Mouse (Mus musculus) forebrain, embryonic 13.5 days (tissue): ENCODE data around the gene Oosp3. TPM values are rescaled to one million over a fixed set of nuclear protein-coding genes. Genes with fewer than 3 reads are reported as not detected.

Source experiments
- ATAC-seq: fragments of 200-750 bp; cut with Nextera tagmentation; 2 replicates; pipeline ENCODE4 v1.8.0; 2017
- H3K27ac ChIP-seq: fragments of 300-500 bp; sonication (generic); 2 replicates; pipeline ENCODE4 v1.5.1; 2015; ENCODE audit warnings: inconsistent platforms, mild to moderate bottlenecking, moderate library complexity
- H3K27me3 ChIP-seq: fragments of 300-500 bp; sonication (generic); 2 replicates; pipeline ENCODE4 v1.6.1; 2015; ENCODE audit warnings: mild to moderate bottlenecking, inconsistent platforms
- H3K36me3 ChIP-seq: fragments of 300-500 bp; sonication (generic); 2 replicates; pipeline ENCODE4 v1.6.1; 2015; ENCODE audit warnings: mild to moderate bottlenecking, inconsistent platforms; ENCODE audit not compliant: poor library complexity, severe bottlenecking
- H3K4me1 ChIP-seq: fragments of 300-500 bp; sonication (generic); 2 replicates; pipeline ENCODE4 v1.6.1; 2015; ENCODE audit warnings: inconsistent platforms
- H3K4me2 ChIP-seq: fragments of 300-500 bp; sonication (generic); 2 replicates; pipeline ENCODE4 v1.6.1; 2015; ENCODE audit warnings: inconsistent platforms, mild to moderate bottlenecking, moderate library complexity
- H3K4me3 ChIP-seq: fragments of 300-500 bp; sonication (generic); 2 replicates; pipeline ENCODE4 v1.5.1; 2015; ENCODE audit warnings: mild to moderate bottlenecking, inconsistent platforms
- H3K9ac ChIP-seq: fragments of 300-500 bp; sonication (generic); 2 replicates; pipeline ENCODE4 v1.6.1; 2015; ENCODE audit warnings: mild to moderate bottlenecking, inconsistent platforms
- H3K9me3 ChIP-seq: fragments of 300-500 bp; sonication (generic); replicated peaks from 2 replicates; pipeline ENCODE4 v1.6.1; 2016; ENCODE audit warnings: inconsistent platforms
- WGBS: fragments of 180-500 bp; shearing (Covaris S2); methylation state at CpG from one replicate; pipeline ENCODE4 v1.1.7; 2015; 5-methylcytosine and 5-hydroxymethylcytosine counted together
- polyA plus RNA-seq: library from polyadenylated mRNA; unstranded; fragments of >200 nt; fragmentation: Nextera tagmentation; extraction: Ambion mirVana; gene quantifications from 2 replicates; pipeline ENCODE4 v1.2.1, GENCODE M21; 2015

Gene Oosp3
- polyA plus RNA-seq, 1 experiment from 2014 or later: not detected

DNA sequence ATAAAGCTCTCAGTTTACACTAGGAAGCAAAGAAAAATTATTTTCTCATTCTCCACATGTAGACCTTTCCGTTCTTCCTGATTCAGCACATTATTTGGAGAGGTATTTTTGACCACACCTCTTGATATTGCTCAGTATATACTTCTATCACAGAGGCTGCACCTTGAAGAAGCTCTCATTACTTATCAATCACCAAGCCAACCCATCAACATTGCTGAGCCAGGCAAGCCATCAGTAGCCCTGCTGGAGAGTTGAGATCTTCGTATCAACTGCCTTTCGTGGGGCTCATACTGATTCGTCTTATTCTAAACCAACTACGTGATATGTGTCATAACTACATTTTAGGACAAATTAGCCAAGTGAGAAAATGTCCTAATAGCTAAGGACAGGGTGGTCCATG lies 30.4 kb downstream of the Oosp3 start:
- no peak overlapping the region for H3K4me2 ChIP-seq
- no peaks in the 10 kb centered on the region for H3K9me3 ChIP-seq
- H3K4me1 ChIP-seq: no peaks in the 10 kb centered on the region
- H3K36me3 ChIP-seq: no peaks in the 10 kb centered on the region
- no peak overlapping the region for H3K9ac ChIP-seq
- 94% methylated on average over 5 of the region's 5 CpGs for WGBS
- no peak overlapping the region for H3K27ac ChIP-seq
- H3K27me3 ChIP-seq: no peaks in the 10 kb centered on the region
- H3K4me3 ChIP-seq: no peak overlapping the region
- ATAC-seq: no peak

DNA sequence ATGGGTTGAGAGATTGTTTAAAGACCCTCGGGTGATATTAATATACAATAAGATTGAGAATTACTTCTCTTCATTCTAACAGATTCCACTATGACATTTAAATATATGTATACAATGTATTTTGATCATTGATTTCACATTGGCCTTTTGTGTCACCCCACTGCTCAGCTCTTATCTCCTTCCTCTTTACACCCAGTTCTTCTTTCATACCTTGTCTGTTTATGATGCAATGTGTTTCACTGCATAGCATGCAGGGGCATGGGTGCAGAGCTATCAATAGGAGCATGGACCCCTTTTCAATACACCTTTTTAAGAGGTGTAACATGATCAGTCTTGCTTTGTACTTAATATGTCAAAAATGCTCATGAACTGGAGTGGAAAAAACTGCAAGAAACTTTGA lies 33.4 kb downstream of the Oosp3 start:
- no peak overlapping the region for H3K27ac ChIP-seq
- no peaks in the 10 kb centered on the region for H3K27me3 ChIP-seq
- H3K36me3 ChIP-seq: no peaks in the 10 kb centered on the region
- no peak overlapping the region for H3K4me3 ChIP-seq
- WGBS: 89% methylated on average over 1 of the region's 1 CpGs
- H3K9ac ChIP-seq: no peak overlapping the region
- no peak for ATAC-seq
- no peak overlapping the region for H3K4me2 ChIP-seq
- no peaks in the 10 kb centered on the region for H3K9me3 ChIP-seq
- no peaks in the 10 kb centered on the region for H3K4me1 ChIP-seq

DNA sequence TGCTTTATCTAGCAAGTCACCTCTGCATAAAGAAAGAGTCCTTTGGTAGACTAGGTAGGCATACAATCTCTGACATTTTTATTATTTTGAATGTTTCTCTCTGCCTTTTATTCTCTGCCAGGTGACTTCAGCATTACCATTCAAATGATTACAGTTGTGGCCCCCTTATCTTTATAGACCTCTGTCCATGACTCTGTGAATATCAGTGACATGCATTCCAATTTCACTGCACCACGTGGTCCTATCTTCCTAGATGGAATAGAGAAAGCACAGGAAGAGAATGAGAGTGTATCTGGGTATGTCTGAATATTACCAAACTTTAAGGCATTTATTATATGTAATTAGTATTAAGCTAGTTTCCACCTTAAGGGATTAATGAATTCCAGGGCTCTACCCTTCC lies 39.6 kb downstream of the Oosp3 start:
- H3K4me3 ChIP-seq: no peak overlapping the region
- H3K27me3 ChIP-seq: no peaks in the 10 kb centered on the region
- ATAC-seq: no peak
- no peak overlapping the region for H3K27ac ChIP-seq
- 51% methylated on average over 1 of the region's 1 CpGs for WGBS
- H3K4me1 ChIP-seq: no peaks in the 10 kb centered on the region
- H3K9me3 ChIP-seq: no peaks in the 10 kb centered on the region
- no peaks in the 10 kb centered on the region for H3K36me3 ChIP-seq
- H3K9ac ChIP-seq: no peak overlapping the region
- H3K4me2 ChIP-seq: no peak overlapping the region

DNA sequence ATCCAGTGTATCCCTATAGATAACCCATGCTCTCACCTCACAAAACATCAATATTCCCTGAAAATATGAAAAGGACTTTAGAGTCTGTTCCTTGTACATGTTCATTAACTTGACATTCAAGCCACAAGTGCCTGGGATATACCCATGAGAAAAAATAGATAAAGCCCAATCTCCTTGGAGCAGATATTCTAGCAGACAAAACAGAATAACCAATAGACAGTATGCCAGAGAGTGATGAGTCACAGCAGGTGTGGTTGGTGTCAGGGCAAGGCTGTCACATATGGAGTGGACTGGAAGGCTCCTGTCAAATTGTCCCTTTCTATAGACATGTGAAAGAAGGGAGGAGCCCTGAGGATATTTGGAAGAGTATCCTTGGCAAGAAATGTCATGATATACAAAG lies 48.8 kb downstream of the Oosp3 start:
- Histone ChIP-seq H3K4me1 (no peaks in the 10 kb centered on the region), H3K4me2 (no peak overlapping the region), H3K9me3 (no peaks in the 10 kb centered on the region), H3K27me3 (no peaks in the 10 kb centered on the region), H3K27ac (no peak overlapping the region), H3K36me3 (no peaks in the 10 kb centered on the region), H3K4me3 (no peak overlapping the region), H3K9ac (no peak overlapping the region)
- no peak for ATAC-seq

- no peak for ATAC-seq
- Histone ChIP-seq H3K27me3 (no peaks in the 10 kb centered on the region), H3K4me2 (no peak within 1 kb of the TSS), H3K9ac (no peak within 1 kb of the TSS), H3K27ac (no peak within 1 kb of the TSS), H3K4me3 (no peak within 1 kb of the TSS), H3K36me3 (no peaks in the 10 kb centered on the region), H3K4me1 (no peaks in the 10 kb centered on the region), H3K9me3 (no peaks in the 10 kb centered on the region)
- WGBS: 87% methylated on average over 2 of the region's 2 CpGs
Observed at GRCm38 (mm10) chr19:11747298-11747697, 50.4 kb downstream of the Oosp3 start, which contains the start of gene Gif. TSS of gene Gif (plus strand) at chr19:11747554.

Other genes with a start within 250 kb of the Oosp3 start
- 0.86 and 1.0 TPM in 2 replicates for gene Ms4a6c, start 227.7 kb upstream of the Oosp3 start, polyA plus RNA-seq
- gene Gm8369, start 211.1 kb upstream of the Oosp3 start, polyA plus RNA-seq: not detected in 2 replicates
- gene Ms4a6b, start 180.5 kb upstream of the Oosp3 start, polyA plus RNA-seq: 1.5 TPM in 2 replicates
- gene Ms4a4d, start 160.3 kb upstream of the Oosp3 start, polyA plus RNA-seq: not detected in 2 replicates
- gene Ms4a6d, start 92.2 kb upstream of the Oosp3 start, polyA plus RNA-seq: 0.73 and 1.0 TPM in 2 replicates
- not detected in 2 replicates for gene Ms4a2, start 73.3 kb upstream of the Oosp3 start, polyA plus RNA-seq
- not detected in 2 replicates for gene Ms4a3, start 56.2 kb upstream of the Oosp3 start, polyA plus RNA-seq
- gene Oosp2, start 36.5 kb upstream of the Oosp3 start, polyA plus RNA-seq: not detected in 2 replicates
- gene Oosp1, start 5.9 kb upstream of the Oosp3 start, polyA plus RNA-seq: not detected in 2 replicates
- not detected in 2 replicates for gene Gif, start 50.5 kb downstream of the Oosp3 start, polyA plus RNA-seq
- 46.1 and 48.2 TPM in 2 replicates for gene Mrpl16, start 73.3 kb downstream of the Oosp3 start, polyA plus RNA-seq
- 6.5 and 8.2 TPM in 2 replicates for gene Stx3, start 122.3 kb downstream of the Oosp3 start, polyA plus RNA-seq
- gene Olfr1417, start 142.2 kb downstream of the Oosp3 start, polyA plus RNA-seq: 0.12 TPM in 1 of 2 replicates, not detected in the other
- not detected in 2 replicates for gene Olfr1418, start 164.0 kb downstream of the Oosp3 start, polyA plus RNA-seq
- not detected in 2 replicates for gene Olfr1419, start 178.1 kb downstream of the Oosp3 start, polyA plus RNA-seq
- 0.05 TPM in 1 of 2 replicates, not detected in the other for gene Olfr1420, start 189.5 kb downstream of the Oosp3 start, polyA plus RNA-seq
- gene Patl1, start 215.3 kb downstream of the Oosp3 start, polyA plus RNA-seq: 18.9 and 21.4 TPM in 2 replicates